Mouse (Mus musculus) A20 (cell line): ENCODE measurements at regions not wholly inside any gene's neighbourhood (a gene's known extent, or its start where the extent isn't known, plus 50 kb on each side); places are given as distances from the start of the nearest gene placed in this dataset.
"Not testable (repeated sequence)": the region's sequence is repeated elsewhere in the genome, so short reads cannot be mapped to it uniquely, and the experiment has no call there.

Source experiments
- DNase-seq: peaks from one replicate; pipeline ENCODE4 v3.0.0-alpha.2; 2011; ENCODE audit warnings: low read depth, low spot score

- no peak for DNase-seq
These were observed 206.8 kb upstream of the Btg1 start for GRCm38 (mm10) chr10:96410028-96410427.

DNA sequence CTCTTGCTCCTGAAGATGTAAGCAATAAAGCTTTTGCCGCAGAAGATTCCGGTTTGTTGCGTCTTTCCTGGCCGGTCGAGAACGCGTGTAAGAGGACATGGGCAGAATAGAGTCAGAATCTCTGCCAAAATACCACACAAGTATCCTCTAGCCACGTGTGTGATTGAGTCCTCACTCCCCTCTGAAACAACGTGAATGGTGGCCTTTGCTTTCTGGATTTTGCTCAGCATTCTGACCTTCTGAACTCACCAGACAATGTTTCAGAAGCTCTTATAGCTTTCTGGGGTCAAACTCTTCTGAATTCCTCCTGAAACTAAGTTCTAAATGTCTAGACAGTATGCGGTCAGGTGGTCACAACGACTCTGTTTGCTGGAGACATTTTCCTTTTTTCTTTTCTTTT lies 202.0 kb upstream of the Btg1 start:
- no peak for DNase-seq

- not testable (repeated sequence) for DNase-seq
These were observed 195.3 kb upstream of the Btg1 start for GRCm38 (mm10) chr10:96421506-96421905.

DNA sequence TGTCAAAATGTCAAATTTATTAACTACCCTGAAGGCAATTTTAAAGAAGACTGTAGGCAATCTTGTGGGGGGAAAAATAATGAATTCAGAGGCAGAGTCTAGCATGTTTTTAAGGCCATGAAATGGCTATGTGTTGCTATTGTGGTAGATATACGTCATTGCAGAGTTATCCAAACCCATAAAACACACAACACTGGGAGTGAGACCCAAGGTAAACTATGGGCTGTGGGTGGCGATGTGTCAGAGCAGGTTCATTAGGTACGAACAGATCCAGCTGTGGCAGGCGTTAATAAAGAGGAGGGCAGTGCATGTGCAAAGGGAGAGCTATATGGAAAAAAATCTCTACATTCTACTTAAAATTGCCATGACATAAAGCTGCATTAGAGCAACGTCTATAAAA lies 189.4 kb upstream of the Btg1 start:
- no peak for DNase-seq

DNA sequence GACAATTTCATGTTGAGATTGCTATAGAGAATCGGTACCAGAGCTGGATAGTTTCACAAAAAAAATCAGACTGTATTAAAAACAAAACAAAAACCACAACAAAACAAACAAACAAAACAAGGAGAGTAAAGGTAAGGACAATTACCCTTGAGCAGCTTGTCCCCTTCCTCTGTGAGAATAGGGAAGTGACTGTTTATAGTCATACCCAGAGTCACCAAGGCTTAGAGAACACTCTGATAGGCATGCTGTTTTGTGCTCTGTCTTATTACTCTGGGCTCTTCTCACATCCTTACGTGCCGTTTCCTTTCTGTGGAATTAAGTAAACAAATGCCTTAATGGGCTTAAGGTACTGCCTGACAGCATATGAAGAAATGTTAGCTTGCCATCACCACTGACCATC lies 186.7 kb upstream of the Btg1 start:
- peak; percentile 63 for DNase-seq

- DNase-seq, result no peak
These were observed 181.7 kb upstream of the Btg1 start for GRCm38 (mm10) chr10:96435109-96435508.

GRCm38 (mm10) chr10:96438398-96439103 lies 178.3 kb upstream of the Btg1 start:
- DNase-seq, result no peak

GRCm38 (mm10) chr10:96442165-96442564 lies 174.6 kb upstream of the Btg1 start:
- DNase-seq, result no peak

DNA sequence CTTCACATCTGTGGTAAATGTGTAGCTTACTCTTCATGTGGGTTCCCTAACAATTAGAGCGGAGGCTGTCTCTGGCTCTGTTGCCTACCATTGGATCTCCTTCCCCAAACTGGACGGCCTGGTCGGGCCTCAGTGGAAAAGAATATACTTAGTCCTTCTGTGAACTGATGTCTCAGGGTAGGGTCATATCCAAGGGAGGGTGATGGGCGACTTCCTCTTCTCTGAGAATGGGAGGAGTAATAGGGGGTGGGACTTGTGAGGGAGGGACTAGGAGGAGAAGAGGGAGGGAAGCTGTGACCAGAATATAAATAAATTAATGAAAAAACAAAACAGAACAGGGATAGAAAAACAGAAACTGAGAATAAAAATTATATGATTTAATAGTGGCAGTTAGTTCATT lies 166.5 kb upstream of the Btg1 start:
- no peak for DNase-seq

GRCm38 (mm10) chr10:96454857-96455256 lies 161.9 kb upstream of the Btg1 start:
- DNase-seq, result no peak

GRCm38 (mm10) chr10:96458551-96458950 lies 158.3 kb upstream of the Btg1 start:
- no peak for DNase-seq

DNA sequence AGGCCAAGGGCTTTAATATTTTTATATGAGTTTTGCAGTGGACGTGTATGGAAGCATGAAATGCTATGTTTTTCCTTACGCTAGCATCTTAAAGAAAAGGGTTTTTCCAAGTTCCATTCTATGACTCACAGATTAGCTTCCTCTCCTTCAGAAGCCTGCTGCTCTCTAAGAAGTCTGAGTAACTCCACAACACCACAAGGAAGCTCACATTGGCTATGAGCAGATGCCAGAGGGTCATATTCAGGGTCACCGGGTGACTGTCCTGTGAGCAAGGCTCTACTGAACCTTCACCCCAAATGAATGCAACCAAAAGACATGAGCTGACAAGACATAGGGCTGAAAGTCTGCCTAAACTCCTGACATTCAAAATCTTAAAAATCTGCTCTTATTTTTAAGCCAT lies 157.6 kb upstream of the Btg1 start:
- no peak for DNase-seq

GRCm38 (mm10) chr10:96460151-96460550 lies 156.7 kb upstream of the Btg1 start:
- no peak for DNase-seq

DNA sequence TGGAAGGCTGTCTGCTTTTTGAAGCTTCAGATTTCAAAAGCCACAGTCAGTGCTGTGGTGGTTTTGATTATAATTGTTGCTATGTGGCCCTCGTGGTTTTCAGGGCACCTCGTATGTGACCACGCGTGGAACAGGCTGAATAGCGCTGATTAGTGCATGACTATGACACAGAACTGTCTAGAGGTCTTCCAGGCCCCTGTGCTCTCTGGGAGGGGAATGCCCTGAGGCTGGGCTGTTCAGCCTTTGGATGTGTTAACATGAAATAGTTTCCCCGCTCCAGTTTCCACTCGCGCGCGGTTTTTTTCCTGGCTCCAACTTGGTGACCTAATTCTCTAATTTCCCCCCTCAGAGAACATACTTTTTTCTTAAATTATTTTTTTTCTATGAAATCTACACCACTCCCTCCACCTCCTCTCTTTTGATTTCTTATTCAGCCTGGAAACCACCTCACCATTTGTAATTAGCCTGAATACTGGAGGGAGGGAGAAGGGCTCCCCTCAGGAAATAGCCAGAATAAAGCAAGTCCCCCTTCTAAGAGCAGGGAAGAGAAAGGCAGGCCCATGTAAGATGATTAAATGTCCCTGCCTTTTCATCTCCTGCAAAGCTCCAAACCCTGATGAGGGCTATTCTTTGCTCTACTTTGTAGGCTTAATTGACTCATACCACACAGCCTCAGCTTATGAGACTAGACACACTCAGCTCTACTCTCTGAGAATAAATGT lies 156.0 kb upstream of the Btg1 start:
- no peak for DNase-seq

DNA sequence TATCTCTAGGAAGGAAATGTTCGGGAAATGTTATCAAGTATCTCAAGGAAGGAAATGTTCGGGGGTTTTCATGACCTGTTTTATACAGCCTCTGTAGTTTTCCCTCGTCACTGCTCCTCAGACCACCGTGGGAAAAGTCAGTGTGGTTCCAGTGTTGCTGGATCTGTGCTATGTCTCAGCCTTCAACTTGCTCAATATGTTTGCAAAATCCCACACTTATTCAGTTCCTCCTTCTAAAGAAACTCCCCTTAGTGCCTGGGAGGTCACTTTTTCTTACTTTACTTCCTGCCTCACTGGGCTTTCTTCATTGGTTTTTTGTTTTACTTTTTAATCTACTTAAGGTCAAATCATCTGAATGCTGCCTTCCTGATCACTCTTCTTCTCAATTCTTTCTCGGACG lies 150.8 kb upstream of the Btg1 start:
- DNase-seq, result no peak

- DNase-seq, result no peak
These were observed 150.0 kb upstream of the Btg1 start for GRCm38 (mm10) chr10:96466845-96467244.

GRCm38 (mm10) chr10:96467661-96468060 lies 149.1 kb upstream of the Btg1 start:
- DNase-seq, result no peak

DNA sequence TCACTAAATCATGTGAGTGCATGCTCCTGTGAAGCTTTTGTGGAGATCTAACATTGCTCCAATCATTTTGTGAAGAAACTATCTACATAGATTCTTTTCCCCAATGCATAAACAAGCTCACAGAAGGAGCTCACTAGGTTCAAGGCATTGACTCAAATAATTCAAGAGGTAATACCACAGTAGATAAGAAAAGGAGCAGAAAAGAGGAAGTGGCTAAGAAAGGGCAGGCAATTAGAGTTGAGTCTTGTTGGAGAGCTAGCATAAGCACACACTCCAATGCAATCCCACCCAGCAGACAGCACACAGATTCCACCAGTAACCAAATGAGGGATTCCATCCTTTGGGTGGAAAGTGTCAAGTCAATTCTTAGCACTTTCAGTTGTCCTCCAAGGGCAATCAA lies 145.3 kb upstream of the Btg1 start:
- peak; percentile 53 for DNase-seq

DNA sequence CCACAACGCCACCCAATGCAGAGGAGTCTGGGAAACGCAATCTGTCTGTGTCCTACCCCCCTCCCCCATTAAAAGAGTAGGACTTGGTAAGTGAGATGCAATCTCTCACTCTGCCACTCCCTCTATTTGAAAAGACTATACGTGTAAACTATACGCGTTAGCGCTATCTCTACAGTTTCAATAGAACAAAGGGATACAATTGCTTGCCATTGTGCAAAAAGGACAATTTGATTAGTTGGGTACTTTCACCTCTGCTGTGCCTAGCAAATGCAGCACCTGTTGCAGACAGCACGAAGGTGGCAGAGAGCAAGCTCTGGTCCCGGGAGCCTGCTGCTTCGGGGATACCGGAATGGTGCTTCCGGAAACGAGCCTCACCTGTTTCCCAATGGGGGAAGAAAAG lies 137.5 kb upstream of the Btg1 start:
- no peak for DNase-seq

DNA sequence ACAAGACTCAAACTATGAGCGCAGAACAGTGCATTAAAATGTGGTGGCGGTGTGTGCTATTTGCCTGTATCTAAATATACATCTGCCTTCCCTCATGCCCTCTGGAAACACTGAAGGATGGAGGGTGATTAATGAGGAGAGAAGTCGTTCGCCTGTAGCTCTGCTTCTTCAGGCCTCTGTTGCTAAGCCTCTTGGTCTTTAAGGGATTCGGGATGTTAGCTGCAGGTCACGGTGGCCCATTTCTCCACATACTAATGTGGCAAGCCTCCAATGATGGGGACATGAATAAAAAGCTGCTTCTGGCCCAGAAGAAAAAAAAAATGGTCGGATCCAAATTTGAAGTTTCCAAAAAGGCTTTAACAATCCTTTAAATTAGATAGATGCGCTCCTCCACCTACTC lies 137.0 kb upstream of the Btg1 start:
- DNase-seq, result no peak

DNA sequence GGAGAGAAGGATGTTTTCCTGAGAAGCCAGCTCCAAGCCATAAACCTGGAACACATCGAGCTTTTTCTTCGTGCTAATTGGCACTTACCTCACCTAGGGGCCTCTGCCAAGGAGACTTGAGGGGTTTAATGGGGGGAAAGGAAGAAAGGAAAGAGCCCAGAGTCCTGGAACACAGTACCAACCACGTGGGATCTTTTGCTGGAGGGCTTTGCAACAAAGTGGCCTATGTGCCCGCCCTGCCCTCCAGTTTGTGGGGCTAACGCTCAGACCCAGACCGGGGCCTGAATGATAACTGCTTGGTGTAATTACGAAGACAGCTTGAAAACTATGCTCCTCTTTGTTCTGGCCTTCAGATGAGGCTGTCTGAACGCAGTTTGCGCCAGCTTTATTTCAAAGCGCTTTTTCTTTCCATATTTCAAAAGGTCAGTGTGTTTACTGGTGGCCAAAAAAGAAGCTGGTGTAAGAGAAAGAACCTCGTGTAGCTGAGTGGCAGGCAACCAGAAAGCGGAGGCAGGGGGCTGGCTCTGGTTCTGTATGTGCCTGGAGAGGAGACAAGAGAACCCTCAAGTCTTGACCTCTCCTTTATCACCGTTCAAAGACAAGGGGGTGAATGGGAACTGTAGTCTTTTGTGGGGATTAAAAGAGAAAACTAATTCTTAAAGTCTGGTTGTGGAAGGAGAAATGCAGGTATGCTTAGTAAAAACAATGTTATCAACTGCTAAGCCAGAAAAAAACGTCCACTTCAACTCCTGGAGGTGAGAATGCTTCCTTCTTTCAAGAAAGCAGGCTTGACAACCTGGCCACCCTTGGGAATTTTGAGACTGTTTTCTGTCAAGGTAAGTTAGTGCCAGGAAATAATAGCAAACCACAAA lies 136.1 kb upstream of the Btg1 start:
- no peak for DNase-seq

DNA sequence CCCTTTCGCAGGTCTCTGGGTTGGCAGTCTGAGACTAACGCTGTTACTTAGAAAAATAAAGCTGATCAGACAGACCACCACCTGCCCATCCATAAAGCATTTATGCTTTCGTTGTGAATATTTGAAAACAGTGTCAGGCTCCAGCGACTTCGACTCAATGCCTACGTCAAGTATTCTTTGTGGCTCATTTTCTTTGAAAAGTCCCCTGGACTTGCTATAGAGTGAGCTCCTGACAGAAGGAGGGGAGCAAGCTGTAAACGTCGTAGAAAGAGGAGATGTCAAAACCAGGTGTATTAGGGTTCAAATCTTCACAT lies 135.5 kb upstream of the Btg1 start:
- no peak for DNase-seq

- DNase-seq, result no peak
These were observed 130.1 kb upstream of the Btg1 start for GRCm38 (mm10) chr10:96486724-96487123.
